Mouse (Mus musculus): Measurements from ENCODE around the gene Cdk16. TPM values are rescaled to one million over a fixed set of nuclear protein-coding genes. Genes with fewer than 3 reads are reported as not detected.

Gene Cdk16
- 102 and 104 TPM in 2 replicates for polyA plus RNA-seq (2015; fragmentation: Nextera tagmentation; extraction: Ambion mirVana)

GRCm38 (mm10) chrX:20687519-20688067, at the start of gene Cdk16:
TSS of gene Cdk16 (plus strand) at chrX:20687954.
- H3K4me3 ChIP-seq (replicated peaks) = peak within 1 kb of the TSS; percentile 65
- H3K9ac ChIP-seq = peak within 1 kb of the TSS; percentile 77
- H3K4me2 ChIP-seq (replicated peaks) = peak within 1 kb of the TSS; percentile 71
- peak; percentile 96 for ATAC-seq
- WGBS = 18% methylated on average over 16 of the region's 16 CpGs
- no peaks in the 10 kb centered on the region for H3K27me3 ChIP-seq (replicated peaks)
- no peaks in the 10 kb centered on the region for H3K9me3 ChIP-seq
- H3K27ac ChIP-seq = peak within 1 kb of the TSS; percentile 95
- H3K4me1 ChIP-seq (replicated peaks) = no peaks in the 10 kb centered on the region
- H3K36me3 ChIP-seq = no peaks in the 10 kb centered on the region

DNA sequence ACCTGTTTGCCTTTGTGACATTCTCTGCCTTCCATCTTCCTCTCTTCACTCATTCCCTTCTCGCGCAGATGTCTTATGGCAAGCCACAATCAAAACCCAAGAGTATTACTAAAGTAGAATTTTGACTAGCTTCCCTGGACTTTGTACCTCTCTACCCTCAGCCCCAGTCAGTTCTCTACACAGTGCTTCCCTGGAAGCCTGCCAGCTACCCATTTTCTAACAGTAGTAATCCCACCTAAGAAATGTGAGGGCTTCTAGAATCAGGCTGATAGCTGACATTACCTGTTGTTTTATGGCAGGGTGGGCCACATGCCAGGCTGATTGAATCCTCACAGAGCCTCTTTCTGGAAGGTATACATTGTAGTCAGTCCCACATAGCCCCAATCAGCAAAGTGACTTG, 49.6 kb upstream of the Cdk16 start:
- no peak overlapping the region for H3K4me3 ChIP-seq (replicated peaks)
- H3K9me3 ChIP-seq = no peaks in the 10 kb centered on the region
- H3K9ac ChIP-seq = no peak overlapping the region
- no peaks in the 10 kb centered on the region for H3K4me1 ChIP-seq (replicated peaks)
- no peaks in the 10 kb centered on the region; the same call in 1 of the 2 replicates for H3K36me3 ChIP-seq
- ATAC-seq = peak; percentile 63
- WGBS = 94% methylated on average over 2 of the region's 2 CpGs
- H3K4me2 ChIP-seq (replicated peaks) = no peak overlapping the region
- no peak overlapping the region for H3K27ac ChIP-seq
- H3K27me3 ChIP-seq (replicated peaks) = no peaks in the 10 kb centered on the region

DNA sequence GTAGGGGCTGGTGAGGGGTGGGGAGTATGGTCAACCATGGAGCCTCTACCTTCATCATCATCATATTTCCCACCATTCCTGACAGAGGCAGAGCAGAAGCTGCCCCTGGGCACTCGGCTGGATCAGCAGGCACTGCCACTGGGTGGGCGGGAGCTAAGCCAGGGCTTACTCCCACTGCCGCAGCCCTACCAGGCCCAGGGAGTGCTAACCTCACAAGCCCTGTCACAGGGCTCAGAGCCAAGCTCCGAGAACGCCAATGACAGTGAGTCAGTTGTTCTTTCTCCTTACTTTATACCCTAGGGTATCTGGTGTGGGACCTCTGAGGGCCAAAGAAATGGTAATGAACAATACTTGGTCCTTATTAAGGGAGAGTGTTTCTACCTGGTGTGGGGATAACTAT, 43.0 kb upstream of the Cdk16 start:
- H3K4me3 ChIP-seq (replicated peaks) = no peak overlapping the region
- H3K9me3 ChIP-seq = no peaks in the 10 kb centered on the region
- H3K27ac ChIP-seq = no peak overlapping the region
- no peak for ATAC-seq
- WGBS = 83% methylated on average over 5 of the region's 5 CpGs
- H3K4me2 ChIP-seq (replicated peaks) = no peak overlapping the region
- no peaks in the 10 kb centered on the region for H3K4me1 ChIP-seq (replicated peaks)
- no peaks in the 10 kb centered on the region for H3K27me3 ChIP-seq (replicated peaks)
- no peaks in the 10 kb centered on the region; the same call in 1 of the 2 replicates for H3K36me3 ChIP-seq
- no peak overlapping the region for H3K9ac ChIP-seq

GRCm38 (mm10) chrX:20657593-20657992, 30.2 kb upstream of the Cdk16 start:
- peak; percentile 27; the same call in 1 of the 2 replicates for ATAC-seq
- no peaks in the 10 kb centered on the region for H3K36me3 ChIP-seq
- no peak overlapping the region for H3K27ac ChIP-seq
- peak overlapping the region; percentile 78 for H3K4me2 ChIP-seq (replicated peaks)
- no peaks in the 10 kb centered on the region for H3K4me1 ChIP-seq (replicated peaks)
- no peaks in the 10 kb centered on the region for H3K27me3 ChIP-seq (replicated peaks)
- H3K4me3 ChIP-seq (replicated peaks) = peak overlapping the region; percentile 49
- 33% methylated on average over 5 of the region's 5 CpGs for WGBS
- no peak overlapping the region for H3K9ac ChIP-seq
- no peaks in the 10 kb centered on the region for H3K9me3 ChIP-seq

DNA sequence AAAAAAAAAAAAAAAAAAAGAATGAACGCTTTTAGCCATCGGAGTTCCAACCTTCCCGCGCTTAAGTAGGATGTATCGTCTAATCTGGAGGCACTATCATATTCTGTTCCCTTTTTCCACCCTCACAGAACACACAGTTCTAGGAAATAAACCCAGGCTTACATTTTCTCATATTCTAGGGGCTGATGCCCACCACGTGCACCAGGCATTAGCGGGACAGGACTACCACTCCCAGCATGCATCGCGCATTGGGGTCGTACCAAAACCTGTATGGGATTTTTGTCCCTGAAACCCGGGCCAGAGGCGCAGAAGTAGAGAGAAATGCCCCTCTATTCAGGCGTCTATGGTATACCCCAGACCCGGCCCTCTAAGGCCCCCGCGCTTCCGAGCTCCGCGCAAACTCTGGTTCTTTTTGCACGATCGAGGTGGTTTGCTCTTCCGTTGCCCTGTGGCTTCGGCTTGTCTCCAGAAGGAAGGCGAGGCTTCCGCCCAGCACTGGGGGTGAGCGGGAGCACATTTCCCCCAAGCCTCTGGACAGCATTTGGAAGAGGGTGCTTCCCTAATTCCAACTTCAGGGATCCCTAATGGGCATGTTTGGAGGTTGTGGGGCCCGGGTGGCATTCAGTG, 29.6 kb upstream of the Cdk16 start, which contains the start of gene Uba1:
Gene Uba1 (plus strand): TSS at position 301 of the 627 bp plus-strand sequence.
- Histone ChIP-seq H3K4me1 (replicated peaks) (no peaks in the 10 kb centered on the region), H3K9ac (peak within 1 kb of the TSS; percentile 50), H3K36me3 (no peaks in the 10 kb centered on the region), H3K4me2 (replicated peaks) (peak within 1 kb of the TSS; percentile 78), H3K4me3 (replicated peaks) (peak within 1 kb of the TSS; percentile 49), H3K27ac (0 out of 2 replicates have a peak within 1 kb of the TSS, but pooled peaks have one; percentile 58), H3K9me3 (no peaks in the 10 kb centered on the region), H3K27me3 (replicated peaks) (no peaks in the 10 kb centered on the region)
- WGBS = 19% methylated on average over 27 of the region's 27 CpGs
- ATAC-seq = peak; percentile 91

DNA sequence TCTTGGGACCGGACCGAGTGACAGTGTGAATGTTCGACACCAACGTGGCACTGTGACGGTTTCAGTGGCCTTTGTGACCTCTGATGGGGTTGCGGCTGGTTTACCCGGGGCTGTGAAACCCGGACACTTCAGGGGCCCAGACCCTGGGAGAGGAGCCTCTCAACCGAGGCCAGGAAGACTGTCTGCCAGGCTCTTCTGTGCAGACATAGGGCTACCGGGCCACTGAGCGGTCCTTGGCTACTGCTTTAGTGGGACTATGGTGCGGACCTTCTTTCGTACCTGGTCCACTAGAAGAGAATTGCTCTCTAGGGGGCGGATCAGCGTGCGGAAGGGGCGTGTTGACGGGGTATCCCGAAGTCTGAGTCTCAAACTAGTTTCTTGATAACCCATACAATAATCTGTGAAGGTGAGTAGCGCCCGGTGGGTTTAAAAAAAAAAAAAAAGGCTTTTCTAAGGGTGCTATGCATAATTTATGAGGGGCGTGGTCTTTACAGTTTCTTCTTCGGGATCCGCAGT, 28.8 kb upstream of the Cdk16 start:
- no peaks in the 10 kb centered on the region for H3K4me1 ChIP-seq (replicated peaks)
- WGBS = 20% methylated on average over 24 of the region's 24 CpGs
- no peaks in the 10 kb centered on the region for H3K36me3 ChIP-seq
- peak overlapping the region; percentile 49 for H3K4me3 ChIP-seq (replicated peaks)
- H3K9ac ChIP-seq = peak overlapping the region; percentile 50
- no peak overlapping the region for H3K27ac ChIP-seq
- no peaks in the 10 kb centered on the region for H3K9me3 ChIP-seq
- peak overlapping the region; percentile 78 for H3K4me2 ChIP-seq (replicated peaks)
- ATAC-seq = peak; percentile 21; the same call in 1 of the 2 replicates
- no peaks in the 10 kb centered on the region for H3K27me3 ChIP-seq (replicated peaks)

DNA sequence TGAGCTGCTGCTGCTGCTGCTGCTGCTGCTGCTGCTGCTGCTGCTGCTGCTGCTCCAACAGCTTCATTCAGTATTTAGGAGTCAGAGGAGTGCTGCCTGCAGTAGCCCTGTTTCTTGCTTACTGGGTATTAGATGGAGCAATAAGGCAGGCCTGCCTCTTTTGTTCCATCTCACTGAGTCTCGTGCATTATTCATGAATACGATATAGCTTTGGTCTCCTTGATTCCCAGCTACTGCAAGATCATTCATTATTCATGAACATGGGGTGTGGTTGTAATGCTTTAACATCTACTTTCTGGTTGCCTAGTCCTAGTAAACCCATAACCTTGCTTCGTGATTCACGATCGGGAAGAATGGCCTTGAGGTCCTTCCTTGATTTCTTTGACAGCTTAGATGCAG, 25.4 kb upstream of the Cdk16 start:
- H3K9me3 ChIP-seq = no peaks in the 10 kb centered on the region
- H3K27ac ChIP-seq = no peak overlapping the region
- H3K36me3 ChIP-seq = no peaks in the 10 kb centered on the region
- no peaks in the 10 kb centered on the region for H3K4me1 ChIP-seq (replicated peaks)
- WGBS = 27% methylated on average over 5 of the region's 5 CpGs
- H3K9ac ChIP-seq = no peak overlapping the region
- no peak overlapping the region for H3K4me2 ChIP-seq (replicated peaks)
- no peak for ATAC-seq
- no peaks in the 10 kb centered on the region for H3K27me3 ChIP-seq (replicated peaks)
- H3K4me3 ChIP-seq (replicated peaks) = no peak overlapping the region

DNA sequence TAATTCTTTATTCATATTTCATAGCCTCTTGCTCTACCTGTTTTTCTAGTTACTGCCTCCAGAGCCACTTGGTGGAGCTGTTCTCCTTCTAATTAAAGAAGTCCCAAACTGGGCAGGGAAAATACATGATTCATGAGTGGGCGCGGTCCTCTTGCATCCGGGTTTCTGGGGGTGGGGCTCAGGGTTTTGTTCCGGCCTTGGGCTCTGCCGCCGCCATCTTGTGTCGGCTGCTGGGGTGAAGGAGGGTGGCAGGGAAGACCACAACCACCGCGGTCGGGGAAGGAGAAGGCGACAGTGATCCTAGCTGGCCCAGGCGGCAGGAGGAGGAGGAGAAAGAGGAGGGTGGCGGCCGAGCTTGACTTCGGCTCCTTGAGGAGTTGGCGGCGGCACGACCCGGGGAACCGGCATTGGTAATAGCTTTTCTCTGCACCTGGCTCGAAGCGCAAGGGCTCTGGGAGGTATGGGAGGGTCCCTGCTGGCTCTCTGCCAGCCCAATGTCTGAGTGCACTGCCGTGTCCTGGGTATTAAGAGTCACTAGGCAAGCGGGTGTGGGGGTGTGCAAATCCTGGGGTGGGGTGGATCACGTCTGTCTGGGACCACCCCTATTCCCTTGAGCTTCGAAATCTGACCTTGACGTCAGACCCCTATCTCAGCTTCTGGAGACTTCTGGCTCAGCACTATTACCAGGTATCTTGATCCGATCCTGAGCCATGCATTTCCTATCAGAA, 24.9 kb upstream of the Cdk16 start:
- peak; percentile 90 for ATAC-seq

GRCm38 (mm10) chrX:20663444-20663790, 24.3 kb upstream of the Cdk16 start:
- 14% methylated on average over 9 of the region's 9 CpGs for WGBS
- peak overlapping the region; percentile 58 for H3K4me3 ChIP-seq (replicated peaks)
- no peaks in the 10 kb centered on the region for H3K9me3 ChIP-seq
- no peak for ATAC-seq
- H3K36me3 ChIP-seq = 0 out of 2 replicates have a peak, but pooled peaks cover 1% of the 10 kb centered on the region
- H3K27me3 ChIP-seq (replicated peaks) = no peaks in the 10 kb centered on the region
- H3K27ac ChIP-seq = 0 out of 2 replicates have a peak overlapping the region, but pooled peaks have one; percentile 44
- H3K9ac ChIP-seq = peak overlapping the region; percentile 67
- H3K4me2 ChIP-seq (replicated peaks) = peak overlapping the region; percentile 63
- H3K4me1 ChIP-seq (replicated peaks) = no peaks in the 10 kb centered on the region

More for the DNA sequence above, 24.9 kb upstream of the Cdk16 start:
- Histone ChIP-seq H3K9ac (peak overlapping the region; percentile 67), H3K4me1 (replicated peaks) (no peaks in the 10 kb centered on the region), H3K36me3 (no peaks in the 10 kb centered on the region), H3K27me3 (replicated peaks) (no peaks in the 10 kb centered on the region), H3K9me3 (no peaks in the 10 kb centered on the region), H3K4me3 (replicated peaks) (peak overlapping the region; percentile 58), H3K4me2 (replicated peaks) (peak overlapping the region; percentile 63), H3K27ac (peak overlapping the region; percentile 44; the same call in 1 of the 2 replicates)
- WGBS = 20% methylated on average over 26 of the region's 28 CpGs

- no peaks in the 10 kb centered on the region for H3K9me3 ChIP-seq
- peak; percentile 92 for ATAC-seq
- no peaks in the 10 kb centered on the region for H3K36me3 ChIP-seq
- WGBS = 18% methylated on average over 33 of the region's 33 CpGs
- H3K9ac ChIP-seq = peak overlapping the region; percentile 77
- peak overlapping the region; percentile 65 for H3K4me3 ChIP-seq (replicated peaks)
- no peaks in the 10 kb centered on the region for H3K4me1 ChIP-seq (replicated peaks)
- peak overlapping the region; percentile 71 for H3K4me2 ChIP-seq (replicated peaks)
- H3K27ac ChIP-seq = peak overlapping the region; percentile 95
- no peaks in the 10 kb centered on the region for H3K27me3 ChIP-seq (replicated peaks)
Observed at GRCm38 (mm10) chrX:20688068-20688547, 354 bp downstream of the Cdk16 start.

GRCm38 (mm10) chrX:20688615-20689014, 861 bp downstream of the Cdk16 start:
- WGBS = 15% methylated on average over 32 of the region's 35 CpGs
- no peaks in the 10 kb centered on the region for H3K27me3 ChIP-seq (replicated peaks)
- H3K9me3 ChIP-seq = no peaks in the 10 kb centered on the region
- peak overlapping the region; percentile 71 for H3K4me2 ChIP-seq (replicated peaks)
- peak overlapping the region; percentile 95 for H3K27ac ChIP-seq
- peak overlapping the region; percentile 65 for H3K4me3 ChIP-seq (replicated peaks)
- ATAC-seq = peak; percentile 50
- 0 out of 2 replicates have a peak, but pooled peaks cover under 1% of the 10 kb centered on the region for H3K36me3 ChIP-seq
- peak overlapping the region; percentile 77 for H3K9ac ChIP-seq
- H3K4me1 ChIP-seq (replicated peaks) = no peaks in the 10 kb centered on the region

- Histone ChIP-seq H3K9ac (no peak overlapping the region), H3K36me3 (peaks cover 10% of the 10 kb centered on the region), H3K4me1 (replicated peaks) (no peaks in the 10 kb centered on the region), H3K27me3 (replicated peaks) (no peaks in the 10 kb centered on the region), H3K4me2 (replicated peaks) (no peak overlapping the region), H3K9me3 (no peaks in the 10 kb centered on the region), H3K4me3 (replicated peaks) (no peak overlapping the region), H3K27ac (no peak overlapping the region)
- 67% methylated on average over 3 of the region's 3 CpGs for WGBS
- ATAC-seq = no peak
Observed at GRCm38 (mm10) chrX:20691566-20691965, 3.8 kb downstream of the Cdk16 start.

Data from intestine, embryonic 15.5 days (tissue).